Mouse (Mus musculus): ENCODE measurements around the gene Clec11a. TPM values are rescaled to one million over a fixed set of nuclear protein-coding genes. Genes with fewer than 3 reads are reported as not detected.

The Clec11a gene
- total RNA-seq, 2 experiments from 2014 or later, result 0.74 to 4.3 TPM

DNA sequence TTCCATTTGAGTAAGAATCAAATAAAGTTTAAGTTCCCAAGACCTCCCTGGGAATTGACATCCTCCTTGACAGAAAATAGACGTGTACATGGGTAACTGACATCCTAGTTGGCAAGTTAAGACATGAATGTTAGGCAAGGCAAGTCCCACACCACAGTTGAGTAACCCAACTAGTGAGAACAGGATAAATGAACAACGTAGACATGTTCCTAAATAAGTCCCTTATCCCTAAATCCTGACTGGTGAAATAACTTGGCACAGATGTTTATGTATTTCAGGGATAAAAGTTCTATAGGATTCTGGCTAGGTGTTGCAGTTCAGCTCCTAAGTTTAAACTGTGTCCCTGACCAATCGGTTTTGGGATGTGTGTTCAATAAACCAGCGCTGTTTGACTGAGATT, 15.7 kb downstream of the Clec11a start:
- ATAC-seq (replicated peaks; ENCODE audit: low FRiP score, low TSS enrichment, poor library complexity, severe bottlenecking), result no peak

GRCm38 (mm10) chr7:44287760-44288159, 18.9 kb downstream of the Clec11a start:
- no peak for ATAC-seq (replicated peaks; ENCODE audit: low FRiP score, low TSS enrichment, poor library complexity, severe bottlenecking)

- ATAC-seq (replicated peaks; ENCODE audit: low FRiP score, low TSS enrichment, poor library complexity, severe bottlenecking), result no peak
These were observed 25.1 kb downstream of the Clec11a start for GRCm38 (mm10) chr7:44281586-44281985.

- no peak for ATAC-seq (replicated peaks; ENCODE audit: low FRiP score, low TSS enrichment, poor library complexity, severe bottlenecking)
These were observed 25.7 kb downstream of the Clec11a start for GRCm38 (mm10) chr7:44280959-44281358.

GRCm38 (mm10) chr7:44277250-44277622, 29.5 kb downstream of the Clec11a start:
- ATAC-seq (replicated peaks; ENCODE audit: low FRiP score, low TSS enrichment, poor library complexity, severe bottlenecking), result no peak

GRCm38 (mm10) chr7:44276461-44277249, 30.0 kb downstream of the Clec11a start:
- no peak for ATAC-seq (replicated peaks; ENCODE audit: low FRiP score, low TSS enrichment, poor library complexity, severe bottlenecking)

DNA sequence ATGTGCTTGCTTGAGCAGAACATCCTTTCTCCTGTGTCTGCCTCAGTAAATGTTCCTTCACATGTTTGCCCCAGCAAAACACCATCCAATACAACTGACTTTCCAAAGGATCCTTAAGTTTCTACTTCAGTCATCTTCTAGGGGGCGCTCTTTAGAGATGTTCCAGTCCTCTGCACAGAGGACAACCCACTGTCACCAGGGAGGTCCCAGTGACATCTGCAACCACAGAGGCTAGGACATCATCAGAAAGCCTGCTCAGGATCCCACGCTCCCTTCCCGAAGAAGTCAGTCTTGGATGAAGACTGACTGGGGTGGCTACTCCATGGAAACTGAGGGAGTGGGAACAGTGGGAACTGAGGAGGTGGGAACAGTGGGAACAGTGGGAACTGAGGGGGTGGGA, 31.2 kb downstream of the Clec11a start:
- ATAC-seq (replicated peaks; ENCODE audit: low FRiP score, low TSS enrichment, poor library complexity, severe bottlenecking), result no peak

DNA sequence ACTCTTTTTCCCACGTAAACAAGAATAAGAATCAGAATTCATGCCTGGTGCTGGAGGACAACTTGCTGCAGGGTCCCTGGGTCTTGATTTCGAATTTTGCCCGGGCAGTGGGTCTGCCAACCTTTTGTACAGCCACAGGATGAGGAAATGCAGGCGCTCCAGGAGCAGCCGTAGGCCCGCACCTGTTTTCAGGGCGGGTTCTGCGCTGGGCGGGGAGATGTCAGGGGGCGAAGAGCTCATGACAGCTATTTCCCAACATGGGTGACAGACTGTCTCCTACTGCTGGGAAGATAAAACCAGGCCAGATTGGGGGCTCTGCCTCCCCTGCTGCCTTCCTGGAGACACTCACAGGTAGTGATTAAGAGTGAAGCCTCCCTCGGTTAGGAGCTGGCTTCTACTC, 32.6 kb downstream of the Clec11a start:
- ATAC-seq (replicated peaks; ENCODE audit: low FRiP score, low TSS enrichment, poor library complexity, severe bottlenecking), result no peak

- no peak for ATAC-seq (replicated peaks; ENCODE audit: low FRiP score, low TSS enrichment, poor library complexity, severe bottlenecking)
These were observed 33.3 kb downstream of the Clec11a start for GRCm38 (mm10) chr7:44273446-44273845.

- no peak for ATAC-seq (replicated peaks; ENCODE audit: low FRiP score, low TSS enrichment, poor library complexity, severe bottlenecking)
These were observed 34.2 kb downstream of the Clec11a start for GRCm38 (mm10) chr7:44272546-44272945.

DNA sequence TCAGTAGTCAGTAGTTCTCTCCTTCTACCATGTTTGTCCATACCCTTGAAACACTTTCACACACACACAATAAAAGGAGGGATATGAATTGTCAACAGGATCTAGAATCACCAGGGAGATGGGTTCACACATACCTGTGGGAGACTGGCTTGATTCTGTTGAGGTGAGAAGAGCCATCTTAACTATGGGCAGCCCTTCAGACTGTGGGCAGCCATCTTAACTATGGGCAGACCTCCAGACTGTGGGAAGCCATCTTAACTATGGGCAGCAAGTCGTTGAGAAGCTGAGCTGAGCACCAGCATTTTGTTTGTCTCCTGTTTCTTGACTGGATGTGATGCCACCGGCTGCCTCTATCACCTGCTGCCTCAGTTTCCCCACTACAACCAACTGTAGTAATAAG, 35.4 kb downstream of the Clec11a start:
- ATAC-seq (replicated peaks; ENCODE audit: low FRiP score, low TSS enrichment, poor library complexity, severe bottlenecking), result no peak

DNA sequence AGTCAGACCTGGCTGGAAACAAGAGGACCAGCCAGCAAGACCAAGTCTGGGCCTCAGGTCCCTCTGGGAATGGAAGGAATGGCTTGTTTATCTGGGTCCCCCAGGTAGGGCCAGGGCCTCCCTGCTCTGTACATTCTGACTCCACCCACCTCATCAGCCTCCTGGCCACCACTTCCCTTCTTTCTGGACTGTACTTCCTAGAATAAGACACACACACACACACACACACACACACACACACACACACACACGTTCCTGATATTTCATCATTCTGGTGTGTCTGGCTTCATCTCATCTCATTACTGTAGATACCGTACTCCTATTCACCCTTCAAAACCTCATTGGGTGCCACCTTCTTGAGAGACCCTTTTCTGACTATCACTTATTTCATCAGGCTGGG, 37.3 kb downstream of the Clec11a start:
- ATAC-seq (replicated peaks; ENCODE audit: low FRiP score, low TSS enrichment, poor library complexity, severe bottlenecking), result no peak

- ATAC-seq (replicated peaks; ENCODE audit: low FRiP score, low TSS enrichment, poor library complexity, severe bottlenecking), result no peak
These were observed 38.6 kb downstream of the Clec11a start for GRCm38 (mm10) chr7:44268117-44268516.

DNA sequence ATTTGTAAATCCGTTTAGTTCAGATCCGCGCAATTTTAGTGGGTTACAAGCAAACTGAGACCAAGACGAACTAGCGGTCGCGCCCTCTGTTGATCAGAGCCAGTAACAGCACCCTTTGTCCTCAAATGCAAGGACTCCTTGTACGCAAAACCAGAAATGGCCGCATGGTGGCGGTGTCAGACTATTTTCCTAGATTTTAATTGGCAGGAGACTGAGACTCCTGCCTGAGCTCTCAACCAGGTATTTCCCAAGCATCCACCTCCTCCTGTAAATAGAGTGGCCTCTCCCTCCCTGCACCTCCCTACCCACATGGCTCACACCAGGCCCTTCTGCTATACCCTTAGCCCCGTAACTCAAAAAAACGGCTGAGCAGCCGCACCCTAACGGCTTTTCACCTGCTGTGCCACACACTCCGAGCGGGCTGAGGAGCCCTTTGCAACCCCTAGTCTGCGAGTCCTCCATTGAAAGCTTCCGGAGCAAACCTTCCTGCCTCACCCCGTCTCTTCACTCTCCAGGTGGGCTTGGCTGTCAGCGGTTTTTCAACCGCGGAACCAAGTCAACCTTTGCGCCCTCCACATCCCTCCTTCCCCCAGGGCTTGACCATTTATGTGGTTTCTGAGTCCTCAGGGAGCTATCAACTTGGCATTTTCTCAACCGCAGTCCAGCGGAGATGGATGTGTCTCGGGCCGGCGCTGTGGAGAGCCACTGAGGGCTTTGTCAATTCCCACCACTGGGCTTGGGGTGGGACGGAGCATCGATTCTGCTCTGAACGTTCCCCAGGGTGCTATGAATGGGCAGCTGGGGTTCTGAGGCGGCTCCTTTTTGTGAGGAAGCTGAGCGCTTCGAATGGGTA, 43.7 kb downstream of the Clec11a start:
- ATAC-seq (replicated peaks; ENCODE audit: low FRiP score, low TSS enrichment, poor library complexity, severe bottlenecking), result peak; percentile 85

- no peak for ATAC-seq (replicated peaks; ENCODE audit: low FRiP score, low TSS enrichment, poor library complexity, severe bottlenecking)
These were observed 45.6 kb downstream of the Clec11a start, which contains the start of gene Gm15517 for GRCm38 (mm10) chr7:44261147-44261546. TSS of gene Gm15517 (plus strand) at chr7:44261447.

DNA sequence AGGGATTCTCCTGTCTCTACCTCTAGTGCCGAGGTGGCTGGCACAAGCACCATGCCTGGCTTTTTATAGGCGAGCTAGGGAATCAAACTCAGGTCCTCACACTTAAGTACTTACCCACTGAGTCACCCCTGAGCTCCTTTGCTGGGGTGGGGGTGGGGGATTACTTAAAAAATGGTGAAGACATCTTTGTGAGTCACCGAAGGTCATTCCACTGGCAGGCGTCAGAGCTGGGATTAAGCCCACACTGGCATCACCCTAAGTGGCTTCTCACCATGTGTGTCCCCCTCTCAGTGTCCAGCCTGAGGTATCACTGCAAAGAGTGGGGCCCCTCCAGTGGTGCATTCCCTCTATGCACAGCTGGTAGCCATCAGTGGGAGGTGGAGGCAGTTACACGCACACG, 46.3 kb downstream of the Clec11a start:
- ATAC-seq (replicated peaks; ENCODE audit: low FRiP score, low TSS enrichment, poor library complexity, severe bottlenecking), result no peak

- ATAC-seq (replicated peaks; ENCODE audit: low FRiP score, low TSS enrichment, poor library complexity, severe bottlenecking), result no peak
These were observed 49.4 kb downstream of the Clec11a start, which contains the start of gene Acp4 for GRCm38 (mm10) chr7:44257278-44257677. TSS of gene Acp4 (minus strand) at chr7:44257378.

- ATAC-seq (replicated peaks; ENCODE audit: low FRiP score, low TSS enrichment, poor library complexity, severe bottlenecking), result no peak
These were observed 51.8 kb downstream of the Clec11a start for GRCm38 (mm10) chr7:44254930-44255329.

GRCm38 (mm10) chr7:44253023-44253616, 53.6 kb downstream of the Clec11a start:
- no peak for ATAC-seq (replicated peaks; ENCODE audit: low FRiP score, low TSS enrichment, poor library complexity, severe bottlenecking)

Measured in megakaryocyte-erythroid progenitor cell, adult 5-6 weeks (primary cell).